Mouse (Mus musculus) embryonic facial prominence, embryonic 10.5 days (tissue): Measurements from ENCODE around the gene Tectb. TPM values are rescaled to one million over a fixed set of nuclear protein-coding genes. Genes with fewer than 3 reads are reported as not detected.
"Not testable (repeated sequence)": the region's sequence is repeated elsewhere in the genome, so short reads cannot be mapped to it uniquely, and the experiment has no call there.

Experiments
- DNase-seq: peaks from one replicate; pipeline ENCODE4 v3.0.0-alpha.2; 2017; ENCODE audit warnings: low spot score
- H3K27ac ChIP-seq: fragments of 300-500 bp; sonication (generic); replicated peaks from 2 replicates; pipeline ENCODE4 v1.5.1; 2016; ENCODE audit warnings: mild to moderate bottlenecking
- H3K27me3 ChIP-seq: fragments of 300-500 bp; sonication (generic); replicated peaks from 2 replicates; pipeline ENCODE4 v1.6.1; 2016; ENCODE audit warnings: low read depth, mild to moderate bottlenecking; ENCODE audit not compliant: poor library complexity, severe bottlenecking
- H3K36me3 ChIP-seq: fragments of 300-500 bp; sonication (generic); replicated peaks from 2 replicates; pipeline ENCODE4 v1.6.1; 2016; ENCODE audit warnings: mild to moderate bottlenecking, moderate library complexity
- H3K4me1 ChIP-seq: fragments of 300-500 bp; sonication (generic); 2 replicates; pipeline ENCODE4 v1.6.1; 2016
- H3K4me3 ChIP-seq: fragments of 300-500 bp; sonication (generic); 2 replicates; pipeline ENCODE4 v1.5.1; 2016; ENCODE audit warnings: mild to moderate bottlenecking, moderate library complexity
- H3K9me3 ChIP-seq: fragments of 300-500 bp; sonication (generic); 2 replicates; pipeline ENCODE4 v1.6.1; 2016; ENCODE audit warnings: mild to moderate bottlenecking
- WGBS: fragments of 180-500 bp; shearing (Covaris S2); methylation state at CpG from one replicate; pipeline ENCODE4 v1.1.7; 2016; 5-methylcytosine and 5-hydroxymethylcytosine counted together
- polyA plus RNA-seq: library from polyadenylated mRNA; unstranded; fragments of >200 nt; fragmentation: Nextera tagmentation; extraction: Ambion mirVana; gene quantifications from 2 replicates; pipeline ENCODE4 v1.2.1, GENCODE M21; 2016

Tectb gene
- polyA plus RNA-seq, 1 experiment from 2014 or later, result not detected

DNA sequence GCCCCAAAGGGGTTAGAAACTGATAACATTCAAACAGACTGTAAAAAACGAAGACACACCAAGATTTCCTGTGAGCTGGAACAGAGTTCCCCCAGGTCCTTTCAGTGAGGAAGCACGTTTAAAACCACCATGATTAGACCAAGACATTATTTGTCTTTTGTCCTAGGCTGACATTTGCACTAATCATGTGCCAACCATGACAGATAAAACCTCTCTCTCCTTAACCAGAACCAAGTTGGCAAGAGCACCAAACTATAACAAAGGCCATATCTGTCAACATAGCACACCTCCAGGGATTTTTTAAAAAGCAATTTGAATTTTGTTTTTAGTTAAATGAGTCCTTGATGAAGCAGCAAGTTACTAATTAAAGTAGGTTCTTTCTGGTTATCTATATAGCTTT, 12.8 kb upstream of the Tectb start:
- Histone ChIP-seq H3K27ac (no peak overlapping the region), H3K4me3 (no peak overlapping the region), H3K36me3 (no peaks in the 10 kb centered on the region), H3K27me3 (no peaks in the 10 kb centered on the region), H3K4me1 (no peaks in the 10 kb centered on the region), H3K9me3 (peaks cover 16% of the 10 kb centered on the region; the same call in 1 of the 2 replicates)
- 72% methylated on average over 2 of the region's 2 CpGs for WGBS
- DNase-seq, result no peak

DNA sequence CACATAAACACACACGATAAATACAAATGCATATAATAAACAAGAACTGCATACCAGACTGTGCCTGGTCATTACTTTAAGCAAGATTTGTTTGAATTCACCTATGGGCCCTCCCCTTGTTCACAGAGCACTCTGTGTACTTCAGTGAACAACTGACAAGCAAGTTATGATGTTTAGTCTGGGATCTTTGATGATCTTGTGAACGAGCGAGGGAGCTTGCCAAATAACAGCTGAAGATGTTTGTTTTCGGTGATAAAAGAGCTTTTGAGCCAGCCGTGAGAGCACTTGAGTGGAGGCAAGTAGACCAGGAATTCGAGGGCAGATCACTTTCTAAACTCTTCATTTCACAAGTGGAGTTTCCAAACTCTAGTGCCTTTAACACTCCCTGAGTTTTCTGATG, 12.2 kb upstream of the Tectb start:
- no peak for DNase-seq
- no peak overlapping the region for H3K27ac ChIP-seq
- H3K27me3 ChIP-seq, result no peaks in the 10 kb centered on the region
- H3K4me1 ChIP-seq, result no peaks in the 10 kb centered on the region
- WGBS, result 83% methylated on average over 6 of the region's 6 CpGs
- H3K36me3 ChIP-seq, result no peaks in the 10 kb centered on the region
- peaks cover 16% of the 10 kb centered on the region; the same call in 1 of the 2 replicates for H3K9me3 ChIP-seq
- H3K4me3 ChIP-seq, result no peak overlapping the region

DNA sequence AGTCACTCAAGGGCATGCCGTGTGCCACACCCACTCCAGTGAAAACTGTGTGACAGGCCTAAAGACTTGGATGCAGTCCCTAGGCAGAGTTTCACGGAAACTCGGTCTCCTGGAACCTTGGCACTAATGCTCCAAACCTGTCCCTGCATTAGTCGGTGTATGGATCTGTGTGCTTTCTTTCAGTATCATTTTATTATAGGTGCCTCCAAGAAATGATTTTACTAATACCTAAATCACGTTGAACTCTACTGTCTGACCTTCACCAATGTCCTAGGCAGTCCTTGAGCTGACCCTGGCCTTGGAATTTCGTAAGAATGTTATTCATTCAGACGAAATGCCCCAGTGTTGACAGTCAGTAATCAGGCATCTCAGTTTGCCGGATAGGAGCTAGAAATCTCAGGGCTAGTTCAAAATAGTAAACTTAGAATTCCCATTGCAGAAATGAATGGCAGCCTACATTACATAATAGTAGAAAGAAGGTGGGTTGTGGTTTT, 11.2 kb upstream of the Tectb start:
- not testable (repeated sequence) for H3K36me3 ChIP-seq, DNase-seq, H3K27ac ChIP-seq, H3K4me3 ChIP-seq, H3K4me1 ChIP-seq, H3K27me3 ChIP-seq
- H3K9me3 ChIP-seq, result peaks cover 16% of the 10 kb centered on the region; the same call in 1 of the 2 replicates
- WGBS, result 92% methylated on average over 8 of the region's 8 CpGs

DNA sequence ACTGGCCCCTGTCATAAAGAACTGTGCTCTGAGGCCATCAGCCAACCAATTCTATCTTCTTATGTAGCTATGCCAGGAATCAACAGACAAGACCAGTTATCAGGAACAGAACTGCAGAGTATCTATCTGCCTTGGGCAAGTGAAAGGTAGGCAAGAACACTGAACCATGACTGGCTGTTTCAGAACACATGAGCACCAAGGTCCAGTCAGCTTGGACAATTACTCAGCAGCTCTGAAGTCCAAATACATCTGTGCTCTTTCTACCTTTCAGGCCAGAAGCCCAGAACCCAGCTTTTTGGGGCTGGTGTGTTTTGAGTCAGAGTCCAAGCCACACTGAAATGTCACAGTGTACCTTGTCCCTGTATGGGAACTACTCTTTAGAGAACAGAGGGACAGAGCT, 10.1 kb upstream of the Tectb start:
- H3K36me3 ChIP-seq, result no peaks in the 10 kb centered on the region
- no peak overlapping the region for H3K4me3 ChIP-seq
- H3K4me1 ChIP-seq, result no peaks in the 10 kb centered on the region
- no peaks in the 10 kb centered on the region for H3K27me3 ChIP-seq
- DNase-seq, result no peak
- H3K27ac ChIP-seq, result no peak overlapping the region
- H3K9me3 ChIP-seq, result peaks cover 16% of the 10 kb centered on the region; the same call in 1 of the 2 replicates

DNA sequence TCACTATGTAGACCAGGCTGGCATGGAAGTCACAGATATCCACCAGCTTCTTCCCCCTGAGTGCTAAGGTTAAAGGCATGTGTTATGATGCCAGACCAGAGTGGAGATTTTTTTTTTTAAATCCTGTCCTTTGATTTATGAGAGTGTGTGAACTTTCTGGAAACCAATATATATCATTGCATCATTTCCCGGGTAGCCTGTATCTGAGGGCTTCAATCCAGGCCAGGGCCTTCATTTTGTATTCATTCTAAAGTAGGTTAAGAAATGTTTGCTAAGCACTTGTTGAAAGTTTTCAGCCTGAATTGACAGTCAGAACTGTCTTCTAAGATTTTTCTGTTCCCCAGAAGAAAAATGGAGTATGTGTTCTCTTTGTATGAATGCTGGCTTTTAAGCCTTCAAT, 8.9 kb upstream of the Tectb start:
- no peaks in the 10 kb centered on the region for H3K27me3 ChIP-seq
- 92% methylated on average over 1 of the region's 1 CpGs for WGBS
- H3K27ac ChIP-seq, result no peak overlapping the region
- no peak for DNase-seq
- no peak overlapping the region for H3K4me3 ChIP-seq
- peaks cover 16% of the 10 kb centered on the region; the same call in 1 of the 2 replicates for H3K9me3 ChIP-seq
- no peaks in the 10 kb centered on the region for H3K4me1 ChIP-seq
- no peaks in the 10 kb centered on the region for H3K36me3 ChIP-seq

DNA sequence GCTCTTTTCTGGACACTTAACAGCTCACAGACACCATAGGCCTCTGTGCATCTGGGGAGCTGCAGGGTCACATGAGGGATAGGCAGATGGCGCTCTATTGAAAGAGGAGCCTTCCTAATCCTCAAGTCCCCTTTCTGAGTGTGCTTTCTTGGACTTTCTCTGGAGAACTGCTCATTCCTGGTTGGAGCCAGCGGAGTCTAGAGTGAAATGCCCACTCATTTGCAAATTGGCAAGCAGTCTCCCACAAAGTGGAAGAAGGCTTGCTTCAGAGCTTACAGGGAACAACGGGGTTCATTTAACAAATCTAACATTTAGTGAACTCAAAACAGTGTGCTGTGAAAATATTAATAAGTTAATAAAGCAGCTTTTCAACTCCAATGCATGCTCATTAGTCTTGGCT, 3.4 kb upstream of the Tectb start:
- DNase-seq, result no peak
- WGBS, result 87% methylated on average over 3 of the region's 3 CpGs
- no peak overlapping the region for H3K27ac ChIP-seq

DNA sequence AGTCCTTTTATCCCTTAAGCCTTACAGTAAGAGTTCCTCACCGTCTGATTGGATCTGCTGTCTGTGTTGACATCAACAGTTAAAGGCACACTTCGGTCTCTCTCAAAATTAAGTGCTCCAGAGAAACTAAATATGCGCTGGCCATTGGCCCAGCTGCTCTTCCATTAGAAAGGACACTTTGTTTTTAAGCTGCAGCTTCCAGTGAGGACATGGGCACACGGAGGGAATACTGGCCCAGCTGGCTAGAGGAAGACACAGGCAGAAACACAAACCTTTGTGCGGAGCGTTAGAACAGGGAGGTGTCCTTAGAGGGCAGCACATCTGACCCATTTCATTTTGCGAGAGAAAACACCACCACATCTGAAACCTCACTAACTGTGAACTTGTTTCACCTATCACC, 3.9 kb downstream of the Tectb start:
- DNase-seq, result no peak
- Histone ChIP-seq H3K27ac (no peak overlapping the region), H3K4me1 (peaks cover 9% of the 10 kb centered on the region; the same call in 1 of the 2 replicates), H3K9me3 (no peaks in the 10 kb centered on the region), H3K4me3 (no peak overlapping the region), H3K27me3 (no peaks in the 10 kb centered on the region), H3K36me3 (no peaks in the 10 kb centered on the region)
- WGBS, result 77% methylated on average over 7 of the region's 7 CpGs

More for the DNA sequence above, 3.4 kb upstream of the Tectb start:
- Histone ChIP-seq H3K4me3 (no peak overlapping the region), H3K27me3 (no peaks in the 10 kb centered on the region), H3K9me3 (no peaks in the 10 kb centered on the region), H3K36me3 (no peaks in the 10 kb centered on the region), H3K4me1 (no peaks in the 10 kb centered on the region)

DNA sequence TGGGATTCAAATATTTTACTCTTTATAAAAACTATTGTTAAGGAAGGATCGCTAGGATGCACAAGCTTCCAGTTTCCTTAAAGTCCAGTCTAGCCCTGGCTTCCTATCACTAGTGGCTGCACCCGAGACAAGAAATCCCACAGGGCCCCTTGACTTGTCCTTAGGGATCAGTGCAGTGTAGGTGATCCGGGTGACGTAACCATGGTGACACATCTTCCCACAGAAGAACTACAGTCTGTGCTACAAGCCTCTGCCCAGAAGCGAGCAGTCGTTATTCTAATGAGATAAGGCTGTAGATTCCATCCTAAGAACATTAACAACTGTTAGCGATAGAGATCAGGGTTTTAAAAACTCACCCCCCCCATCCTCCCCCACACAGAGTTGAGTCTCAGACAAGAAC, 4.5 kb downstream of the Tectb start:
- no peaks in the 10 kb centered on the region for H3K27me3 ChIP-seq

DNA sequence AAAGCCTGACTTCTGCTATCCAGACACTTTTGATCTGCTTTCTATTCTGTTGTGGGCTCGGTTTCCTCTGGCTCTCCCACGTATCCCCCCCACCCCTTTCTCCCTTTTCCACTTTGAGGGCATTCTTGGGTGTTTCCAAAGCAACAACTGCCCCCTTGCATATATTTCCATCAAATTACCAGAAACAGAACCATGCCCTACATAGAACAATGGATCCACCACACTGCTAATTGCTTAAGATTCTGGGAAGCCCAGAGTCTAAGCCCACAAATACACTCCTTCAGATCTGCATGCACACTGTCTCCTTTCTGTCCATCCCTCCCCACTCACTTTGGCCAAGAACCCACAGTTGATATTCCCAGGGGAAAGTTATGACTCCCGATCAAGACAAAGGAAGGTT, 5.1 kb downstream of the Tectb start:
- 64% methylated on average over 3 of the region's 3 CpGs for WGBS
- peaks cover 9% of the 10 kb centered on the region; the same call in 1 of the 2 replicates for H3K4me1 ChIP-seq
- no peak overlapping the region for H3K27ac ChIP-seq
- H3K27me3 ChIP-seq, result no peaks in the 10 kb centered on the region
- no peak overlapping the region for H3K4me3 ChIP-seq
- H3K36me3 ChIP-seq, result no peaks in the 10 kb centered on the region
- DNase-seq, result no peak
- H3K9me3 ChIP-seq, result no peaks in the 10 kb centered on the region

More for the DNA sequence above, 4.5 kb downstream of the Tectb start:
- H3K27ac ChIP-seq, result no peak overlapping the region
- no peak for DNase-seq
- H3K4me1 ChIP-seq, result peaks cover 9% of the 10 kb centered on the region; the same call in 1 of the 2 replicates
- no peaks in the 10 kb centered on the region for H3K36me3 ChIP-seq
- H3K9me3 ChIP-seq, result no peaks in the 10 kb centered on the region
- no peak overlapping the region for H3K4me3 ChIP-seq
- 83% methylated on average over 7 of the region's 7 CpGs for WGBS

DNA sequence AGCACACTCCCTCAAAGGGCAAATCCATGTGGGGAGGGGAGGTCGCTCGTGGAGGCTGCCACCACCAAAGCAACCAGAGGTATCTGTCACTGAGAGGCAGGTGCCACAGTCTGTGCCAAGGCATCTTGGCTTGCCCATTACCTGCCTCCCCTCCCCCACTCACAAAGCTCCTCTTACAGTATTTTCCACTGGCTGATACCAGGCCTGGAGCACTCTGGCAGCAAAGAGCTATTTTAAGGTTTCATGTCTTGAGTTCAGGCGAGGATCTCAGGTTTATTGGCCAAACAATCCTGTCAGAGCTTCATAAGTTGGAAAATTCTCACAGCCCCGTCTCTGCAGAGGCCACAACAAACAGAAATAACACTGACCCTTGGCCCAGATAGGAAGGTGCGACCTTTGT, 9.5 kb downstream of the Tectb start:
- H3K9me3 ChIP-seq, result no peaks in the 10 kb centered on the region
- no peak overlapping the region for H3K4me3 ChIP-seq
- H3K4me1 ChIP-seq, result peaks cover 13% of the 10 kb centered on the region
- no peaks in the 10 kb centered on the region for H3K27me3 ChIP-seq
- WGBS, result 86% methylated on average over 5 of the region's 5 CpGs
- no peak for DNase-seq
- H3K27ac ChIP-seq, result no peak overlapping the region
- H3K36me3 ChIP-seq, result no peaks in the 10 kb centered on the region

DNA sequence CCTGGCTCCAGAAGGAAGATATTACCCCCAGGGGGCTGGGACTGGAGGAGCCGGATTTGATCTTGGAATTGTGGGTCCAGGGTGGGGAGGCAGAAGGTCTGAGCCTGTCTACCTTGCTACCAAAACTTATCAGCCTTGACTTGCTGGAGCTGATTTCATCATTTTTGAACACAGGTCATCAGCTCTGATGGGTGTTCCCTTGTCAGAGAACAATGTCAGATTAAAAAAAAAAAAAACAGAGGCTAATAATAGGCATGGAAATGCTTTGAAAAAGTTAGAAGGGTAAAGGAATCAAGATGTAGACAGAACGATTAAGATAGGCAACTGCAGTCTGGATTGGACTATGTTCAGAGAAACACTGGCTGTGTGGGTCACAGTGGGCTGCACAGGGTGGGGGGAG, 11.1 kb downstream of the Tectb start:
- Histone ChIP-seq H3K27me3 (no peaks in the 10 kb centered on the region), H3K4me1 (peaks cover 7% of the 10 kb centered on the region; the same call in 1 of the 2 replicates), H3K36me3 (no peaks in the 10 kb centered on the region), H3K4me3 (no peak overlapping the region), H3K27ac (no peak overlapping the region), H3K9me3 (no peaks in the 10 kb centered on the region)
- DNase-seq, result no peak
- 85% methylated on average over 2 of the region's 2 CpGs for WGBS

DNA sequence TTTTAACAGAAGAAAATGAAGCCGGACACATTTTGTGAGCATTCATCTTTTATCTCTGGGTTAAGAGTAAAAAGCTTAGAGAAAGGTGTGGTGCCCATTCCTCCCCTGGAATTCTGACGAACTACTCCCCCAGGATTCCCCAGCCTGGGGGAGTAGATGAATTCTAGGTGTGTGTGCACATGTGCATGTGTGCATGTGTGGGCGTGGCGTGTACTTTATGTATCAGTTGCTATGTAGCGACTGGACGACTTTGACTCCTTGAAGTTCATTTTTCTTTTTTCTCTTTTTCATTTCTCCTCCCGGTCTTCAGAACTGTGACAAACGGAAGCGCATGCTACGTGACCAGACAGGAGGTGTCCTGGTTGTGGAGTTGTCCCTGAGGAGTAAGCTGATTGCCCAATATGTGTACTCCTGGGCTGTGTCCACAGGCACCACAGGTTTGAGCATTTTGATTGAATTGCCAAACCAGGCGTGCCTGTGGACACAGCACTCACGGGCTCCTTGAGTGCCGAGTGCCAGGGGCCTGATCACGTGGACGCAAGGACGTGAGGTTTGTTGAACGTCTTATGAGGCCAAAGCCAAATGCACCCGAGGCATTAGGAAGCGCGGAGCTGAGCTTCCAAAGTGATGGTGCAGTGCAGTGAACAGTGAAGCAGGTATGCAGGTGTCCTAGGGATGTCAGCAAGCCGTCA, 11.9 kb downstream of the Tectb start:
- H3K27me3 ChIP-seq, result no peaks in the 10 kb centered on the region
- WGBS, result 89% methylated on average over 21 of the region's 21 CpGs
- H3K4me3 ChIP-seq, result no peak overlapping the region
- DNase-seq, result no peak
- no peaks in the 10 kb centered on the region for H3K9me3 ChIP-seq
- H3K4me1 ChIP-seq, result peaks cover 7% of the 10 kb centered on the region; the same call in 1 of the 2 replicates
- no peak overlapping the region for H3K27ac ChIP-seq
- no peaks in the 10 kb centered on the region for H3K36me3 ChIP-seq

DNA sequence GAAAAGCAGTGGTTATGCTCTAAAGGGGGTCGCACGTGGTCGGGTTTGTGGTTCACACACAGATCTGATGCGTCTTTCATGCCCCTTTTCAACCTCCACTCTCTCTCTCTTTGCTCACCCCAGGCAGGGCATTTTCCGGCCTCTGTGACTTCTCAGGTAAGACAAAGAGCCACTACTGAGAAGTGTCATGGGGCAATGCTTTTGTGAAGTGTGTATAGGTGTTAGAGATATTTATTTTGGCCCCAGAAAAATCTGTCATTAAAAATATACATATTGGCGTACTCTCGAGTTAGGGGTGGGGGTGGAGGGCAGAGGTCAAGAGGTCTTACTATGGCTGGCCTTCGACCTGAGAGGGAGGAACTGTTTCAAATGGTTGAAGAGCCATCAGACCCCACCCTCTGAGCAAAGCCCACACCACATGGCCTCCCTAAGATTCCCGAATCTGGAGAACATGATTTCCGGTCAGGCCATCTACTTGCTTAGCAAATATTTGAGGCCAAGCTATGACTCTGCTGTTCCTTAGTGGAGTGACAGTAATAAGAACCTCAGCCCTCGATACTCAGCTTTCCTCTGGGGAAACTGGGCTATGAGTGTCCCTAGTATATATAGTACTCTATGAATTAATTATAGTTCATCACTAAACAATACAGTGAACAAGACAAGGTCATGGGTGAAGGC, 13.3 kb downstream of the Tectb start:
- DNase-seq, result no peak
- 74% methylated on average over 11 of the region's 11 CpGs for WGBS
- H3K4me1 ChIP-seq, result peaks cover 12% of the 10 kb centered on the region

More for the DNA sequence above, 13.3 kb downstream of the Tectb start:
- Histone ChIP-seq H3K27me3 (no peaks in the 10 kb centered on the region), H3K27ac (no peak overlapping the region), H3K4me3 (no peak overlapping the region), H3K36me3 (no peaks in the 10 kb centered on the region), H3K9me3 (no peaks in the 10 kb centered on the region)
